19 mouse cellular contexts compared by ENCODE assay signal in the genomic region with DNA sequence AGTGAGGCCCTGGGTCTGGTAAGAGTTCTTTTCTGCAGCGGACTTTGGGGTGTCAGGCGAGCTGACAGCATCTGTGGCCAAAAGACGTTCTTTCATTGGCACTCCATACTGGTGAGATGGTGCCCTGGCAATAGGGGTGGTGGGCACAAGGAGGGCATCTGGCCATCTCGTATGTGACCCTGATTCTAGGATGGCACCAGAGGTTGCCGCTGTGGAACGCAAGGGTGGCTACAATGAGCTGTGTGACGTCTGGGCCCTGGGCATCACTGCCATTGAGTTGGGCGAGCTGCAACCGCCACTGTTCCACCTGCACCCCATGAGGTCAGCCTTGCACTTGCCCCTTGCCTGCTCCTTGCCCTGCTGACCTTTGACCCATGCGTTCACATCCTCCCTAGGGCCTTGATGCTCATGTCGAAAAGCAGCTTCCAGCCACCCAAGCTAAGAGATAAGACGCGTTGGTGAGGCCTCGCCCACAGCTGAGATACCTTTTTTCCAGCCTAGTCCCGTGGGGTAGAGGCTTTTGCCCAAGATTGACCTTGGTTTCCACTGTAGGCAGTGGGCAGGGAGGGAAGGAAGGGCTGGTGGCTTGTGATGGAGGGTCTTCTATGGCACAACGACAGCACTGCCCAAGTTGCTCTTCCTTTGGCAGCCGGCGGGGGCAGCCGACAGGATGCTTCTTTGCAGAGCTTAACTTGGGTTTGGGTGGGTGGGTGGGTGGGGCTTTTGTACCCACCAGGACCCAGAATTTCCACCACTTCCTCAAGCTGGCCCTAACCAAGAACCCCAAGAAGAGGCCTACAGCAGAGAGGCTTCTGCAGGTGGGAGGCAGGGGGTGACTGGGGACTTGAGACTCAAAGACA. TPM values are rescaled to one million over a fixed set of nuclear protein-coding genes. Genes with fewer than 3 reads are reported as not detected.
DNase-seq lines count a peak whose midpoint lies in the region; ATAC-seq and TF ChIP-seq lines count a peak whose summit lies in the region.
"Had no signal": no experiment of that assay in that cellular context is flagged by ENCODE, and none has a peak within 500 bp of the region (broad histone marks: within the 10 kb centered on the region; RNA-seq: fewer than 3 reads in every experiment).

No protein-coding gene starts in this region.

- TF ChIP-seq POLR2A in cerebellum, adult 2 months (IDR thresholded peaks at IDR 0.05; ENCODE audit: borderline replicate concordance, insufficient read depth, low read length) = no peak
- no peak for TF ChIP-seq POLR2A in thymus, adult 2 months (IDR thresholded peaks at IDR 0.05; ENCODE audit: control insufficient read depth, extremely low read depth, insufficient read depth, low read length, poor library complexity)

- TF ChIP-seq CTCF in cerebellum, adult 2 months (IDR thresholded peaks at IDR 0.05; ENCODE audit: borderline replicate concordance, insufficient read depth, low read depth, low read length) = no peak
- TF ChIP-seq CTCF in hindbrain, postnatal 0 days (IDR thresholded peaks at IDR 0.05; ENCODE audit: low read depth) = no peak
- no peak; the same call in 1 of the 2 replicates for TF ChIP-seq CTCF in thymus, adult 2 months (IDR thresholded peaks at IDR 0.05; ENCODE audit: borderline replicate concordance, control insufficient read depth, extremely low read depth, insufficient read depth, low read length, poor library complexity)

- H3K4me1 ChIP-seq in cerebellum, adult 2 months (ENCODE audit: control insufficient read depth, insufficient read depth, low read length) = peaks cover 25% of the 10 kb centered on the region
- H3K4me1 ChIP-seq in hindbrain, embryonic 10.5 days (replicated peaks) = peaks cover 47% of the 10 kb centered on the region
- no peaks in the 10 kb centered on the region for H3K4me1 ChIP-seq in hindbrain, postnatal 0 days (ENCODE audit: insufficient read depth, low read length)
- peaks cover 37% of the 10 kb centered on the region for H3K4me1 ChIP-seq in thymus, adult 2 months (replicated peaks; ENCODE audit: control insufficient read depth, insufficient read depth, low read length)

- no peak for ATAC-seq in hindbrain, postnatal 0 days
- ATAC-seq: forebrain, embryonic 16.5 days had no signal

- no peak overlapping the region for H3K9ac ChIP-seq in hindbrain, postnatal 0 days (replicated peaks; ENCODE audit: low read length)
- H3K9ac ChIP-seq: midbrain, embryonic 12.5 days had no signal

- H3K4me2 ChIP-seq in hindbrain, postnatal 0 days (ENCODE audit: low read depth, low read length) = no peak overlapping the region
- H3K4me2 ChIP-seq: midbrain, embryonic 12.5 days had no signal

- H3K9me3 ChIP-seq in hindbrain, embryonic 10.5 days = no peaks in the 10 kb centered on the region
- H3K9me3 ChIP-seq in hindbrain, postnatal 0 days (ENCODE audit: low read length) = no peaks in the 10 kb centered on the region
- H3K9me3 ChIP-seq: G1E; midbrain, embryonic 12.5 days had no signal

- H3K27me3 ChIP-seq in cerebellum, adult 2 months (ENCODE audit: control insufficient read depth, insufficient read depth, low read length) = no peaks in the 10 kb centered on the region
- H3K27me3 ChIP-seq in hindbrain, embryonic 10.5 days (ENCODE audit: insufficient read depth, poor library complexity, severe bottlenecking) = peaks cover 5% of the 10 kb centered on the region; the same call in 1 of the 2 replicates
- H3K27me3 ChIP-seq in hindbrain, postnatal 0 days (ENCODE audit: insufficient read depth, low read length) = no peaks in the 10 kb centered on the region
- H3K27me3 ChIP-seq in thymus, adult 2 months (ENCODE audit: control insufficient read depth, insufficient read depth, low read length) = no peaks in the 10 kb centered on the region
- H3K27me3 ChIP-seq: midbrain, embryonic 12.5 days had no signal

- peak overlapping the region; percentile 10; the same call in 1 of the 2 replicates for H3K27ac ChIP-seq in cerebellum, adult 2 months (ENCODE audit: insufficient read depth, low read length)
- H3K27ac ChIP-seq in hindbrain, embryonic 10.5 days = no peak overlapping the region
- no peak overlapping the region for H3K27ac ChIP-seq in hindbrain, postnatal 0 days
- H3K27ac ChIP-seq in thymus, adult 2 months (ENCODE audit: control insufficient read depth, insufficient read depth, low read length) = peak overlapping the region; percentile 83
- H3K27ac ChIP-seq: midbrain, embryonic 12.5 days had no signal

- no peak overlapping the region for H3K4me3 ChIP-seq in cerebellum, adult 2 months (replicated peaks; ENCODE audit: insufficient read depth, low read depth, low read length)
- H3K4me3 ChIP-seq in hindbrain, embryonic 10.5 days = peak overlapping the region; percentile 76
- no peak overlapping the region for H3K4me3 ChIP-seq in hindbrain, postnatal 0 days (ENCODE audit: low read length)
- H3K4me3 ChIP-seq in thymus, adult 2 months (ENCODE audit: control insufficient read depth, insufficient read depth, low read length) = no peak overlapping the region
- H3K4me3 ChIP-seq: erythroblast, embryonic 14.5 days; midbrain, embryonic 12.5 days had no signal

- DNase-seq in cerebellum, adult 2 months = no peak
- no peak for DNase-seq in cerebellum, postnatal 4 days (ENCODE audit: low spot score in 2 of 2)
- no peak for DNase-seq in hindbrain, embryonic 10.5 days (ENCODE audit: low spot score)
- no peak for DNase-seq in hindbrain, postnatal 0 days (ENCODE audit: low spot score)
- DNase-seq in thymus, adult 2 months = peak; percentile 43
- no peak for DNase-seq in thymus, adult 18-20 months
- no peak for DNase-seq in embryo, embryonic 9.5 days (ENCODE audit: extremely low spot score)
- no peak for DNase-seq in testis, postnatal 10 days (ENCODE audit: low spot score)
- DNase-seq: adrenal gland, postnatal 14 days; gastrocnemius, postnatal 36 days; heart, postnatal 36 days; kidney, adult 11 months; left cerebral cortex, postnatal 4 days; lung, postnatal 14 days; right cerebral cortex, postnatal 25 days had no signal

- H3K36me3 ChIP-seq in hindbrain, embryonic 10.5 days = peaks cover 85% of the 10 kb centered on the region
- peaks cover 56% of the 10 kb centered on the region for H3K36me3 ChIP-seq in hindbrain, postnatal 0 days (ENCODE audit: insufficient read depth, low read length)
- H3K36me3 ChIP-seq in thymus, adult 2 months (ENCODE audit: control insufficient read depth, insufficient read depth, low read length) = peaks cover 22% of the 10 kb centered on the region

- WGBS in cerebellum, adult 2 months = 83% methylated on average over 19 of the region's 19 CpGs
- 85% methylated on average over 19 of the region's 19 CpGs for WGBS in hindbrain, embryonic 10.5 days
- WGBS in hindbrain, postnatal 0 days = 86% methylated on average over 19 of the region's 19 CpGs
- WGBS in thymus, adult 2 months = 70% methylated on average over 19 of the region's 19 CpGs

RNA-seq across cellular contexts. Expression of gene Map4k2, which starts 2.4 kb away (rescaled TPM):
- 317 and 326 TPM in 2 replicates for polyA plus RNA-seq in cerebellum, adult 2 months (2012; rRNA removed)
- 13.1 and 14.7 TPM in 2 replicates for polyA plus RNA-seq in hindbrain, embryonic 10.5 days (2016; fragmentation: Nextera tagmentation; extraction: Ambion mirVana)
- 102 TPM in 2 replicates for total RNA-seq in hindbrain, postnatal 0 days (2014; rRNA removed)
- polyA plus RNA-seq in hindbrain, postnatal 0 days (2015; fragmentation: Nextera tagmentation; extraction: Ambion mirVana) = 18.6 and 21.4 TPM in 2 replicates
- 1,004 and 1,040 TPM in 2 replicates for polyA plus RNA-seq in thymus, adult 2 months (2012; rRNA removed)

RNA-seq across cellular contexts. Expression of gene Men1, which starts 8.5 kb away (rescaled TPM):
- 84.1 and 85.5 TPM in 2 replicates for polyA plus RNA-seq in cerebellum, adult 2 months (2012; rRNA removed)
- 125 and 129 TPM in 2 replicates for polyA plus RNA-seq in hindbrain, embryonic 10.5 days (2016; fragmentation: Nextera tagmentation; extraction: Ambion mirVana)
- total RNA-seq in hindbrain, postnatal 0 days (2014; rRNA removed) = 69.6 and 93.4 TPM in 2 replicates
- polyA plus RNA-seq in hindbrain, postnatal 0 days (2015; fragmentation: Nextera tagmentation; extraction: Ambion mirVana) = 57.8 and 59.5 TPM in 2 replicates
- polyA plus RNA-seq in thymus, adult 2 months (2012; rRNA removed) = 141 and 143 TPM in 2 replicates

RNA-seq across cellular contexts. Expression of gene Sf1, which starts 20.2 kb away (rescaled TPM):
- polyA plus RNA-seq in cerebellum, adult 2 months (2012; rRNA removed) = 175 and 196 TPM in 2 replicates
- 198 and 221 TPM in 2 replicates for polyA plus RNA-seq in hindbrain, embryonic 10.5 days (2016; fragmentation: Nextera tagmentation; extraction: Ambion mirVana)
- total RNA-seq in hindbrain, postnatal 0 days (2014; rRNA removed) = 89.0 and 89.4 TPM in 2 replicates
- polyA plus RNA-seq in hindbrain, postnatal 0 days (2015; fragmentation: Nextera tagmentation; extraction: Ambion mirVana) = 80.2 and 84.9 TPM in 2 replicates
- 365 and 553 TPM in 2 replicates for polyA plus RNA-seq in thymus, adult 2 months (2012; rRNA removed)

RNA-seq across cellular contexts. Expression of gene Cdc42bpg, which starts 37.0 kb away (rescaled TPM):
- polyA plus RNA-seq in cerebellum, adult 2 months (2012; rRNA removed) = 33.1 and 36.5 TPM in 2 replicates
- 0.29 and 0.37 TPM in 2 replicates for polyA plus RNA-seq in hindbrain, embryonic 10.5 days (2016; fragmentation: Nextera tagmentation; extraction: Ambion mirVana)
- 3.1 and 6.0 TPM in 2 replicates for total RNA-seq in hindbrain, postnatal 0 days (2014; rRNA removed)
- 0.29 and 0.33 TPM in 2 replicates for polyA plus RNA-seq in hindbrain, postnatal 0 days (2015; fragmentation: Nextera tagmentation; extraction: Ambion mirVana)
- polyA plus RNA-seq in thymus, adult 2 months (2012; rRNA removed) = 12.8 and 12.9 TPM in 2 replicates

RNA-seq across cellular contexts. Expression of gene Pygm, which starts 40.9 kb away (rescaled TPM):
- polyA plus RNA-seq in cerebellum, adult 2 months (2012; rRNA removed) = 90.1 and 101 TPM in 2 replicates
- polyA plus RNA-seq in hindbrain, embryonic 10.5 days (2016; fragmentation: Nextera tagmentation; extraction: Ambion mirVana) = 1.3 and 1.9 TPM in 2 replicates
- total RNA-seq in hindbrain, postnatal 0 days (2014; rRNA removed) = 11.9 and 18.3 TPM in 2 replicates
- 10.4 and 12.6 TPM in 2 replicates for polyA plus RNA-seq in hindbrain, postnatal 0 days (2015; fragmentation: Nextera tagmentation; extraction: Ambion mirVana)
- polyA plus RNA-seq in thymus, adult 2 months (2012; rRNA removed) = 6.5 and 41.6 TPM in 2 replicates

Comparison
In these comparisons a context has a peak if more than half of its experiments do, and no peak if none do; other contexts are left out.
1. H3K27ac ChIP-seq: peak in cerebellum, adult 2 months (single experiment) and thymus, adult 2 months (single experiment); none in hindbrain, embryonic 10.5 days (single experiment) and hindbrain, postnatal 0 days (single experiment).
2. RNA of gene Map4k2, which starts 2.4 kb away (polyA plus RNA-seq): 1,004 to 1,040 TPM in thymus, adult 2 months and 317 to 326 TPM in cerebellum, adult 2 months; 18.6 to 21.4 TPM in hindbrain, postnatal 0 days and 13.1 to 14.7 TPM in hindbrain, embryonic 10.5 days; every median in the first group is over 10 times any median in the second.